Mouse (Mus musculus) natural killer cell, adult 2 months (primary cell): Measurements from ENCODE around the gene Nfkbia.

Experiments
- DNase-seq, 2 experiments: peaks; one replicate each; pipeline ENCODE4 v3.0.0; 2022; ENCODE audit warnings: low spot score in 2 of 2

The Nfkbia gene

GRCm38 (mm10) chr12:55492184-55492898 lies at the start of gene Nfkbia:
TSS of gene Nfkbia (minus strand) at chr12:55492647.
- peak; percentile 96 to 97 for DNase-seq

GRCm38 (mm10) chr12:55539157-55539556 lies 46.7 kb upstream of the Nfkbia start:
- no peak for DNase-seq

GRCm38 (mm10) chr12:55538328-55538971 lies 46.0 kb upstream of the Nfkbia start:
- DNase-seq = no peak

- DNase-seq = no peak
Measured at GRCm38 (mm10) chr12:55537742-55538141, 45.3 kb upstream of the Nfkbia start.

- no peak for DNase-seq
Measured at GRCm38 (mm10) chr12:55536537-55537135, 44.2 kb upstream of the Nfkbia start.

GRCm38 (mm10) chr12:55526983-55527752 lies 34.7 kb upstream of the Nfkbia start:
- DNase-seq = no peak

- no peak for DNase-seq
Measured at GRCm38 (mm10) chr12:55518061-55518738, 25.8 kb upstream of the Nfkbia start.

- no peak for DNase-seq
Measured at GRCm38 (mm10) chr12:55508817-55509216, 16.4 kb upstream of the Nfkbia start.

GRCm38 (mm10) chr12:55507332-55507935 lies 15.0 kb upstream of the Nfkbia start:
- no peak for DNase-seq

GRCm38 (mm10) chr12:55506029-55506330 lies 13.5 kb upstream of the Nfkbia start:
- DNase-seq = peak; percentile 61 to 75

GRCm38 (mm10) chr12:55505314-55506028 lies 13.0 kb upstream of the Nfkbia start:
- DNase-seq = no peak

- peak; percentile 74 to 79 for DNase-seq
Measured at GRCm38 (mm10) chr12:55499031-55499430, 6.6 kb upstream of the Nfkbia start.

- DNase-seq = no peak
Measured at GRCm38 (mm10) chr12:55497737-55498136, 5.3 kb upstream of the Nfkbia start.

- DNase-seq = no peak
Measured at GRCm38 (mm10) chr12:55495902-55496605, 3.6 kb upstream of the Nfkbia start.

- DNase-seq = peak; percentile 67 to 75
Measured at GRCm38 (mm10) chr12:55495114-55495901, 2.9 kb upstream of the Nfkbia start.

- DNase-seq = no peak
Measured at GRCm38 (mm10) chr12:55493381-55493780, 934 bp upstream of the Nfkbia start.

- DNase-seq = no peak
Measured at GRCm38 (mm10) chr12:55492941-55493340, 494 bp upstream of the Nfkbia start.

- peak; percentile 96 for DNase-seq
Measured at GRCm38 (mm10) chr12:55491516-55492183, 797 bp downstream of the Nfkbia start.
